Mouse (Mus musculus) hindbrain, postnatal 0 days (tissue): ENCODE measurements around the gene Vil1. TPM values are rescaled to one million over a fixed set of nuclear protein-coding genes. Genes with fewer than 3 reads are reported as not detected.

ENCODE experiments used
- ATAC-seq: fragments of 200-750 bp; cut with Nextera tagmentation; 2 replicates; pipeline ENCODE4 v1.8.0; 2017; ENCODE audit warnings: mild to moderate bottlenecking, moderate TSS enrichment, moderate library complexity
- DNase-seq: peaks from one replicate; pipeline ENCODE4 v3.0.0-alpha.2; 2015; ENCODE audit warnings: low spot score
- H3K27ac ChIP-seq: fragments of 300-500 bp; sonication (generic); 2 replicates; pipeline ENCODE4 v1.5.1; 2014; ENCODE audit warnings: mild to moderate bottlenecking
- H3K27me3 ChIP-seq: fragments of 300-500 bp; sonication (generic); 2 replicates; pipeline ENCODE4 v1.6.1; 2014; ENCODE audit warnings: low read length, mixed read lengths; ENCODE audit not compliant: insufficient read depth
- H3K36me3 ChIP-seq: fragments of 300-500 bp; sonication (generic); 2 replicates; pipeline ENCODE4 v1.6.1; 2014; ENCODE audit warnings: low read length, mixed read lengths; ENCODE audit not compliant: insufficient read depth
- H3K4me1 ChIP-seq: fragments of 300-500 bp; sonication (generic); 2 replicates; pipeline ENCODE4 v1.6.1; 2014; ENCODE audit warnings: antibody characterized with exemption, low read length, mixed read lengths; ENCODE audit not compliant: insufficient read depth
- H3K4me2 ChIP-seq: fragments of 300-500 bp; sonication (generic); 2 replicates; pipeline ENCODE4 v1.6.1; 2014; ENCODE audit warnings: low read depth, mild to moderate bottlenecking, low read length, moderate library complexity, mixed read lengths
- H3K4me3 ChIP-seq: fragments of 300-500 bp; sonication (generic); 2 replicates; pipeline ENCODE4 v1.5.1; 2014; ENCODE audit warnings: low read length
- H3K9ac ChIP-seq: fragments of 300-500 bp; sonication (generic); replicated peaks from 2 replicates; pipeline ENCODE4 v1.6.1; 2014; ENCODE audit warnings: mild to moderate bottlenecking, low read length, moderate library complexity, mixed read lengths
- H3K9me3 ChIP-seq: fragments of 300-500 bp; sonication (generic); 2 replicates; pipeline ENCODE4 v1.6.1; 2016; ENCODE audit warnings: low read length, mixed read lengths
- CTCF ChIP-seq: IDR thresholded peaks from 2 replicates; pipeline ENCODE4 v1.5.1; 2016; ENCODE audit warnings: antibody characterized with exemption, control low read depth, low read depth
- WGBS: fragments of 180-500 bp; shearing (Covaris S2); extraction: QIAGEN DNeasy Blood & Tissue Kit; methylation state at CpG from one replicate; pipeline ENCODE4 v1.1.7; 2014; 5-methylcytosine and 5-hydroxymethylcytosine counted together
- polyA plus RNA-seq: library from polyadenylated mRNA; unstranded; fragments of >200 nt; fragmentation: Nextera tagmentation; extraction: Ambion mirVana; gene quantifications from 2 replicates; pipeline ENCODE4 v1.2.1, GENCODE M21; 2015
- total RNA-seq: library from RNA; depleted of rRNA; stranded (reverse); fragments of >200 nt; gene quantifications from 2 replicates; pipeline ENCODE4 v1.2.3, GENCODE M21; 2014

Gene Vil1
- total and polyA plus RNA-seq, 2 experiments from 2014 or later = 0.14 to 0.26 TPM

- Histone ChIP-seq H3K27ac (no peak overlapping the region), H3K4me1 (no peaks in the 10 kb centered on the region), H3K4me3 (no peak overlapping the region), H3K4me2 (no peak overlapping the region), H3K36me3 (no peaks in the 10 kb centered on the region), H3K9ac (no peak overlapping the region), H3K9me3 (no peaks in the 10 kb centered on the region), H3K27me3 (no peaks in the 10 kb centered on the region)
- no peak for TF ChIP-seq CTCF
- no peak for ATAC-seq
- DNase-seq = no peak
- 88% methylated on average over 5 of the region's 5 CpGs for WGBS
These were observed 28.7 kb upstream of the Vil1 start for GRCm38 (mm10) chr1:74380484-74380883.

GRCm38 (mm10) chr1:74381588-74382021 lies 27.6 kb upstream of the Vil1 start:
- Histone ChIP-seq H3K4me3 (no peak overlapping the region), H3K9me3 (no peaks in the 10 kb centered on the region), H3K9ac (no peak overlapping the region), H3K4me2 (no peak overlapping the region), H3K27ac (no peak overlapping the region), H3K36me3 (no peaks in the 10 kb centered on the region), H3K4me1 (no peaks in the 10 kb centered on the region), H3K27me3 (no peaks in the 10 kb centered on the region)
- ATAC-seq (no peak), DNase-seq (no peak)
- 91% methylated on average over 10 of the region's 10 CpGs for WGBS
- no peak for TF ChIP-seq CTCF

GRCm38 (mm10) chr1:74383385-74383784 lies 25.8 kb upstream of the Vil1 start:
- Histone ChIP-seq H3K4me1 (no peaks in the 10 kb centered on the region), H3K27me3 (no peaks in the 10 kb centered on the region), H3K36me3 (no peaks in the 10 kb centered on the region), H3K4me2 (no peak overlapping the region), H3K4me3 (no peak overlapping the region), H3K9me3 (no peaks in the 10 kb centered on the region), H3K9ac (no peak overlapping the region), H3K27ac (no peak overlapping the region)
- no peak for TF ChIP-seq CTCF
- 89% methylated on average over 13 of the region's 13 CpGs for WGBS
- no peak for DNase-seq
- no peak for ATAC-seq

- DNase-seq = no peak
- TF ChIP-seq CTCF = no peak
- ATAC-seq = no peak
- no peaks in the 10 kb centered on the region for H3K9me3 ChIP-seq
- H3K4me2 ChIP-seq = no peak overlapping the region
- no peaks in the 10 kb centered on the region for H3K36me3 ChIP-seq
- H3K27ac ChIP-seq = no peak overlapping the region
- 77% methylated on average over 8 of the region's 8 CpGs for WGBS
- H3K27me3 ChIP-seq = no peaks in the 10 kb centered on the region
- no peaks in the 10 kb centered on the region for H3K4me1 ChIP-seq
- H3K9ac ChIP-seq = no peak overlapping the region
- H3K4me3 ChIP-seq = no peak overlapping the region
These were observed 24.7 kb upstream of the Vil1 start for GRCm38 (mm10) chr1:74384525-74384924.

GRCm38 (mm10) chr1:74385064-74385463 lies 24.1 kb upstream of the Vil1 start:
- no peak overlapping the region for H3K27ac ChIP-seq

GRCm38 (mm10) chr1:74385531-74385930 lies 23.6 kb upstream of the Vil1 start:
- no peak for TF ChIP-seq CTCF
- H3K9me3 ChIP-seq = no peaks in the 10 kb centered on the region
- ATAC-seq (no peak), DNase-seq (no peak)
- no peak overlapping the region for H3K27ac ChIP-seq
- no peak overlapping the region for H3K4me3 ChIP-seq
- H3K36me3 ChIP-seq = no peaks in the 10 kb centered on the region
- H3K9ac ChIP-seq = no peak overlapping the region
- no peaks in the 10 kb centered on the region for H3K27me3 ChIP-seq
- H3K4me1 ChIP-seq = no peaks in the 10 kb centered on the region
- H3K4me2 ChIP-seq = no peak overlapping the region
- 84% methylated on average over 8 of the region's 8 CpGs for WGBS

More at GRCm38 (mm10) chr1:74385064-74385463, 24.1 kb upstream of the Vil1 start:
- Histone ChIP-seq H3K4me2 (no peak overlapping the region), H3K9ac (no peak overlapping the region), H3K4me1 (no peaks in the 10 kb centered on the region), H3K9me3 (no peaks in the 10 kb centered on the region), H3K27me3 (no peaks in the 10 kb centered on the region), H3K4me3 (no peak overlapping the region), H3K36me3 (no peaks in the 10 kb centered on the region)
- WGBS = 92% methylated on average over 10 of the region's 10 CpGs
- ATAC-seq (no peak), DNase-seq (no peak)
- no peak for TF ChIP-seq CTCF

- DNase-seq (no peak), ATAC-seq (no peak)
- WGBS = 37% methylated on average over 7 of the region's 10 CpGs
- peak overlapping the region; percentile 76 for H3K4me2 ChIP-seq
- H3K4me3 ChIP-seq = peak overlapping the region; percentile 69
- H3K9ac ChIP-seq = peak overlapping the region; percentile 56
- TF ChIP-seq CTCF = no peak
- H3K27me3 ChIP-seq = no peaks in the 10 kb centered on the region
- no peaks in the 10 kb centered on the region for H3K9me3 ChIP-seq
- no peaks in the 10 kb centered on the region; the same call in 1 of the 2 replicates for H3K4me1 ChIP-seq
- peak overlapping the region; percentile 88 for H3K27ac ChIP-seq
- H3K36me3 ChIP-seq = no peaks in the 10 kb centered on the region
These were observed 22.8 kb upstream of the Vil1 start for GRCm38 (mm10) chr1:74386363-74386713.
